Mouse (Mus musculus): ENCODE data around the gene Fam184a.

Fam184a gene

DNA sequence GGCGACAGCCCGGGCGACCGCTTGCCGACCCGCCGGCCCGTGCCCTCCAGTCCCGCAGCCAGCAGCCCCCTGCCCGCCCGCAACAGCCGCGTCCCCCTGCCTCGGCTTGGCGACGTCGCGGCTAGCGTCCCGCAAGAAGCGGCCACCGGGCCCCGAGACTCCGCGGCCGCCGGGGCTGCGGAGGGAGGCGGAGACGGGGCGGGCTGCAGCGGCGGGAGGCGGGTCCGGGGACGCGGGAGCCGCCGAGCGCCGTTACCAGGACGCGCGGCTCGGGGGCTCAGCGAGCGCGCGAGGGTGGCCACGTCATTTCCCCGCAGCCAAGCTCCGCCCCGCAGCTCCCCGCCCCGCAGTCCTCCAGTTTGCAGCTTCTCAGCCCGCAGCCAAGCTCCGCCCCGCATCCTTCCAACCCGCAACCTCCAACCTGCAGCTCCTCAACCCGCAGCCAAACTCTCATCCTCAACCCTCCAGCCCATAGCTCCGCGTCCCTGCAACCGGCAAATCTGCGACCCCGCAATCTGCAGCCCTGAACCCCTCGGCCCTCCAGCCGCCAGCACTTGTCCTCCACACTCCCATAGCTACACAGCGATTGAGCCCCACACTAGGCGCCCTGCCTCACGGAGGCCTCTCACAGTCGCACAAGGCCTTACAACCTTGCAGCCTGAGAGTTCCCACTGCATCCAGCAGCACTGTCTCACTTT is at the start of gene Fam184a:
Gene Fam184a, minus strand, starts transcription at position 169 of the 698 bp plus-strand sequence.
- peak; percentile 70 for DNase-seq

DNA sequence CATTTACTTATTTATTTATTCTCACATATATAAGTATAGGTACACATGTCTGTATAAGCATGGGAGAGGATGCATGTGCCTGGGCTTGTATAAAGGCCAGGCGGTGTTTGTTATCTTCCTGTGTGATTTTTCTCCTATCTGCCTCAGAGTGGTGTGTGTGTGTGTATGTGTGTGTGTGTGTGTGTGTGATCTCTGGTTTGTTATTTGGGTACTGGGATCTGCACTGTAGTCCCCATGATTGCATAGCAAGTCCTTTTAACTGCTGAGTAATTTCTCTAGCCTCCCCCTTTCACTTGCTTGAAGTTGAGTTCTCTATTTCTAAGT is 45.3 kb upstream of the Fam184a start:
- no peak for DNase-seq

DNA sequence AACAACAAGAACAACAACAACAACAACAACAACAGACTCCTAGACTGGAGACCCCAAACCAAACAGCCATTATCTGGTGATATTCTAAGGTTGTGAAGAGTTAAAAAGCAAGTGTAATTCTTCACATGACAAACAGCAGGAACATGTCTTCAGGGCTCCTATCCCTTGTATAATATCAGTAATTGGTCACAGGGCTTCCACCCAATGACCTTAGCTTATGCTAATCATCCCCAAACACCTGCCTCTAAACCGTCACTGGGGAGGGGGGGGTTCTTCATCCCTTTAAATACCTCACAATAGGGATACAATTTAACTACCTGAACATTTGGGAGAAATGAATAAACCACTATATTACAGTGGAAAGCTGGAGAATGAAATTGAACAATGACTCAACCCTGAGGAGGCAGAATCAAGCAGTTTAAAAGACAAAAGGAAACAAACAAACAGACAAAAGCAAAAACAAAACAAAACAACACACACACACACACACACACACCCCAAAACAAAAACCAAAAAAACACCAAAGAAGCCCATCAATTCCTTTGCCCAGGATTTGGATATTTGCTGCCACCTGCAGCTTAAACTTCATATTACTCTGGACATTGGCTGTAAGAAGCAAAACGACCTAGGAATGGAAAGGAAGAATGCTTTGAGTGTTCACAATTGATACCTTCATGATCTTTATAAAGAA is 44.8 kb upstream of the Fam184a start:
- DNase-seq = peak; percentile 49

DNA sequence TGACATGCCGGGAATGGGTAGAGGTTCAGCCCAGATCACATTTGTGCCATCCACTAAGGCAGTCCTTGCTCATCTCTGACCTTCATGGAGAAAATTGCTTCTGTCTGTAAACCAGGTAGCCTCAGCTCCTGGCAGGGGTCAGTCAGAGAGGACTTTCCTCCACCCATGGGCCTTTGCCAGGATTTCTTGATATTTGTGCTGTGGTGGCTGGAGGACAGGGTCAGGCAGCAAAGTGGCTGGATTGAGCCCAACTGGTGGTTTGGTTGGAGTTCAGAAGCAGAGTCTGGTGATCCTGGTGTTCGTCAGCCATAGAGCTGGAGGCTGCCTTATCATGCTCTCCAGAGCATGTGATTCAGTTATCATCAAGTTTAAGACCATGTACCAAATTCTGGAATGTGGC is 40.4 kb upstream of the Fam184a start:
- DNase-seq = peak; percentile 66

DNA sequence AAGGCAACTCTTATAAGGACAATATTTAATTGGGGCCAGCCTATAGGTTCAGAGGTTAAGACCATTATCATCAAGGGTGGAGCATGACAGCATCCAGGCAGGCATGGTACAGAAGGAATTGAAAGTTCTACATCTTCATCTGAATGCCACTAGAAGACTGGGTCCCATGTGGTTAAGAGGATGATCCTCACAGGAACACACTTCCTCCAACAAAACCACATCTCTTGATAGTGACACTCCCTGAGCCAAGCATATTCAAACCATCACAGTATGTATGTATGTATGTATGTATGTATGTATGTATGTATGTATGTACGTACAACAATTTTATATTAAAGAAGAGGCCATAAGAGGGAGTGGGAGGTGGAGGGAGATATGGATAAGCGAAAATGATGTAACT is 25.7 kb upstream of the Fam184a start:
- DNase-seq = no peak

GRCm38 (mm10) chr10:53772708-53773107 is 21.8 kb upstream of the Fam184a start:
- peak; percentile 15 for DNase-seq

DNA sequence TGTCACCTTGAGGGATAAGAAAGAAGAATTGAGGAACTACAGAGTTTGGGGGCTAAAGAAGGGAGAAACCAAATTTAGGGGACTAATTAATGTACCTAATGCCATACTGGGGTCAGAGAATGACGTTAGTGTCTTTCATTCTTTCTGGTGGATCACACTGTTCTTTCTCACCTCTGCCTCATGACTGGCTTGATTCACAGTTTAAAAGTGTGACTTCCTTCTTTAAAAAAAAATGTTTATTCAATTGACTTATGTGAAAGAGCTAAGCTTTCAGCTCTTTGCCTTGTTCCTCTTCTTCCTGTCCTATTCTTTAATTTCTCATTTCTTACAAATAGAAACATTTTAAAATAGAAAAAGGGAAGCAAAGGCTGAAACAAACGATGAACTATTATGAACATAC is 20.6 kb upstream of the Fam184a start:
- DNase-seq = no peak

DNA sequence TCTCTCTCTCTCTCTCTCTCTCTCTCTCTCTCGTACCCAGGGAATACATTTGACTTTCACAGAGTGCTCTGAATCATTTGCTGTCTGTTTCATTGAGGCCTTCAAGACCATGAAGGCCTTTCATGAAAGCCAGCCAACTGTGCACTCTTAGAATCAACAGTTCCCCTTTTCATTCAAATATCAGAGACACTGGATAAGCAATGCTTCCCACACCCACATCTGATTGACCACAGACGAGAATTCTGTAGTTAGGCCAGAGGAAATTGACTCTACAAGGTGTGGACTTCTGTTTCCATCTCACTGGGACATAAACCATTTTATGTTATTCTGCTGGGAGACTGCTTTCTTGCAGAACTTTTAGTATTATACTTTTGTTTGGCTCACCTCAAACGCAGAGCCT is 17.8 kb upstream of the Fam184a start:
- no peak for DNase-seq

- DNase-seq = no peak
Observed at GRCm38 (mm10) chr10:53765471-53765870, 14.5 kb upstream of the Fam184a start.

- DNase-seq = no peak
Observed at GRCm38 (mm10) chr10:53752723-53753122, 1.8 kb upstream of the Fam184a start.

DNA sequence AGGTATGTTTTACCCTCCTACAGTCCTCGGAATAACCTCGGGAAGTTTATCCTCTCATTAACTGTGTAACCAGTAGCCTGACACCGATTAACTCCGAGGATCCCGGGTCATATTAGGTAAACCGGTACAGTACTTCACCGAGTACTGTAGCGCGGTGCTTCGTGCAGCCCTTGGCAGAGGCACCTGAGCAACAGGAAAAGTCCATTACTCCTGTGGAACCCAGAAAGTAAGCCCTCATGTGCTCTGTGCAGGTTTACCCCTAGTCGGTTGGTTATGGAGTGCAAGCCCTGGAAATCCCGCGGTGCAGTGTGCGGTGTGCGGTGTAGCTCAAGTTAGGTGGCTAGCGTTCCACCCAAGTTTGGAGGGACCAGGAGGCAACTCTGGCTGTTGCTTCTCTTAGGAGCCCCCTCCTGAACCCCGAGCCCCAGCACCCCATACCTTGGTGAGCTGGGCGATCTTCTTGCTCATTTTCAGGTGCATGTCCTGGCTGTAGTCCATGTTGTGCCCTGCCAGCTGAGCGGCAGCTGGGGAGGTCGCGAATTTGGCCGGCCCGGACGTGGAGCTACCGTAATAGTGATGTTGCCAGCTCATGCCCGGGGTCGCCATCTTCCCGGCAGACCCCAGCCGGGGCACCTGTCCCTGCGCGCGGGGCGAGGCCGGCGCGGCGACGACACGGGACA is 508 bp downstream of the Fam184a start:
- peak; percentile 64 for DNase-seq

DNA sequence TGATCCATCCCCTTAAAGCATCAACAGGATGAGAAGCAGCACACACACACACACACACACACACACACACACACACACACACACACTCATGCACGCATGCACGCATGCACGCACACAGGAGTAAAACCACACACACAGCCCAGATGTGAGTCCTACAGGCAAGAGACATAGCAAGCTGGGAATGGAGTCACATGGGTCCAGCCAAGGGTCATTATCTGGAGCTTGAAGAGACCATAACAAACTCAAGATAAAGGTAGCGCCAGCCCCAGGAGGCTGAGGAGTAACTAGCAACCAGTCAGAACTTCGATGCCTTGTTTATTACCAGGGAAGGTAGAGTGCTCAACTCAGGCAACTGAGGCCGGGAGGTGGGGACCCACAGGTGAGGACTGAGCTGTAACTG is 4.9 kb downstream of the Fam184a start:
- DNase-seq = no peak

DNA sequence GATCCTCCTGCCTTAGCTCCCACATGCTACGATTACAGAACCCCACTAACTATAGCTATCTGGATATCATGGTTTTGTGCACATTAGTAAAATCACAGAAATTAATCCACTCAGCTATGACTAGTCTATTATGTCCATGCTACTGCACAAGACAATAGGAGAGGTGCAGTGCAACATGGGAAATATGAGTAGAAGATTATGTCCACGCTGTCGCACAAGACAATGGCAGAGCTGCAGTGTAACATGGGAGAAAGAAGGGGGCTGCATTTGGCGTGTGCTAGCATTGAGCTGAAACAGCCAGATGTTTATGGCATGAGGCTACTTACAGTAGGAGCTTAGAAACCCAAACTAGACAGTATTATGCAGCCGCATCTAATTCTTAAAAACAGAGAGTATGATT is 8.0 kb downstream of the Fam184a start:
- DNase-seq = no peak

GRCm38 (mm10) chr10:53740014-53740413 is 10.9 kb downstream of the Fam184a start:
- no peak for DNase-seq

GRCm38 (mm10) chr10:53738842-53739241 is 12.1 kb downstream of the Fam184a start:
- DNase-seq = no peak

DNA sequence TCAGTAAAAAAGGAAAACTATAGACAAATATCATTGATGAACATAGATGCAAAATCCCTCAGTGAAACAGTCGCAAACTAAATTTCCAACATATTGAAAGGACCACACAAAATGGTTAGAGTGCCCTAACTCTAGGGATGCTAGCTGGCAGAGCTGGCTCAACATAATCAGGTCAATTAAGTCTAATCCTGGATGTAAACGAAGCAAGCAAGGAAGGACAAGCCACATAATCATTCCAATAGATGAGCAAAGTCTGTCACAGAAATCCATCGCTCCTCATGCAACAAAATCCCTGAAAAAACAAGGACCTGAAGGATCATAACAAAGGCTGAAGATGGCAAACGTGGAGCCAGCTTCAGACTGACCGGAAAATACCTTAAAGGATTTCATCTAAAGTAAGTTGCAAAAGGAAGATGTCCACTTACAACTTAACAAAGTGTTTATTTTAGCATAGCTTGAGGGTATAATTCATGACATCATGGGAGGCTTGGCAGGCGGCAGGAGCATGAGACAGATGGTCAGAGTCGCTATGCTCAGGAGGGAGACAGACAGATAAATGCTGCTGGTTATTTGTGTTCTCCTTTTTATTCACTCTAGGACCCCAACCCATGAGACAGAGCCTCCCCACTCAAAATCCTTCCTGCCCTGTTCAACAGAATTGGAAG is 15.6 kb downstream of the Fam184a start:
- no peak for DNase-seq

DNA sequence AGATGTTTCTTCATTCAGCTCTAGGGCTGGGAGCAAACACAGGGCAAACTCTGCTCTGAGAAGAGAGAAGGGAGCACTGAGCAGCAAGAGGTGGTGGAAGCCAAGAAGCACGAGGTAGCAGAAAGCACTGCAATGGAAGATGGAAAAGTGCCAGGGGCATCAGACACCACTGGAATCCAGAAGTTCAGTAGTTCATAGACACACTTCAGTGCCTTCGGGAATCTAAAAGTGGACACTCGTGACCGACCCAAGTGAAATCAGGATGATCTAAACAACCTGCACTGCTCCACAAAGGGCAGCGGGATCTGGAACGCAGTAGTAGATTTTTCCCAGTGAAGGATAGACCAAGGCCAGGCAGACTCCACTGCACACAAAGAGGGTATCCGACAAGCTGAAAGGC is 18.6 kb downstream of the Fam184a start:
- peak; percentile 87 for DNase-seq

DNA sequence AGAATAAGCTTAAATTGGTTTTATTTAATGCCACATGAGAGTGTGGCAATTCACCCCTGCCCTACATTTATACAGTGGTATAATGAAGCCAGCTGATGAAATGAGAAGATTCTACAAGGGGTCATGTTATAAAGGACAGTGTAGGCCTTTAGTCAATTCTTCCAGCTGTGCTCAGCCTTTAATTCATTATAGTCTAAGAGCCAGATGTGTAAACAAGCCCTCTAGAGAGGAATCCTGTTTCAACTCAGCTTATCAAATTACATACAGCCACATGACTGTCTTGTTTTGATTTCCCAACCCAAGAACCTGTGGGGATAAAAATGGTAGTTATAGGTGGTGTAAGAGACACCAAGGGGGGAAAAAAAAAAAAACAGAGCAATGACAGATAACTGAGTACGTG is 22.0 kb downstream of the Fam184a start:
- no peak for DNase-seq

DNA sequence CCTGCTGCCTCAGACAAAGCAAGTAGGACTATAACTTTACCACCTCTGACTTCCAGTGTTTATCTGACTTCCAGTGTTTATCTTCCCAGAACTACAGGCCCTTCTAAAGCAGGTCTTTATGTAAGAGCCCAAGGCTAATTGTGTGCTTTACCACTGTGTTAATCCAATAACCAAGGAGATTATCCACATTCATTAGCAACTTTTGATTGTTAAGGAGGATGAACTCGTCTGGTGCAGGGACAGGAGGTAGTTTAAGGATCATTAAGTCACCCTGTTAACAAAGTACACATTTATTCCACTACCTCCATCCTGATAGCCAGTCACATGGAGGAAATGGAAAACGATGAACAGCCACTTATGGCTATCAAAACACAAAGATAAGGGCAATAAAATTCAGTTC is 25.6 kb downstream of the Fam184a start:
- DNase-seq = no peak

GRCm38 (mm10) chr10:53704516-53704915 is 46.4 kb downstream of the Fam184a start:
- no peak for DNase-seq

- DNase-seq = no peak
Observed at GRCm38 (mm10) chr10:53698531-53698930, 52.4 kb downstream of the Fam184a start.

GRCm38 (mm10) chr10:53694757-53695156 is 56.2 kb downstream of the Fam184a start:
- DNase-seq = peak; percentile 30

- DNase-seq = no peak
Observed at GRCm38 (mm10) chr10:53691263-53691662, 59.7 kb downstream of the Fam184a start.

Data from kidney, adult 9 months (tissue).